Mouse (Mus musculus): ENCODE data around the gene Cdk10.
A peak's percentile ranks its signal among the peaks of the same experiment; 100 is the strongest.
"Not testable (repeated sequence)": the region's sequence is repeated elsewhere in the genome, so short reads cannot be mapped to it uniquely, and the experiment has no call there.

The Cdk10 gene

DNA sequence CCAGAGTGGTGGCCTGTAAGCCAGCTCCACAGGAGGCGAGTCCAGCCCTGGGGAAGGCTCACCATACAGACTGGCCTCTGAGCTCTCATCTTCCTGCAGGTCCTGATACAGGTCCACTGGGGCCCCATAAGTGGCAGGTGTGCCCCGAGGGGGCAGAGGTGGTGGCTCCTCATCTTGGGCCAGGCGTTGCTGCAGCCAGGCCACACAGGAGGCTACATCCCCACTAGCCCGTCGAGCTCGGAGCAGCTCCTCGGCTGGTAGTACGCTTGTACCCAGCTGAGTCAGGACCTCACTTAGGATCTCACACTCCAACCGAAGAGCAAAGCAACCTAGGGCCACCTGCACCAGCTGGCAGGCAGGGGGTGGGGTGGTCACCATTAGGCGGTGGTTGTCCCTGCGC, 9.1 kb downstream of the Cdk10 start:
- no peak for DNase-seq

DNA sequence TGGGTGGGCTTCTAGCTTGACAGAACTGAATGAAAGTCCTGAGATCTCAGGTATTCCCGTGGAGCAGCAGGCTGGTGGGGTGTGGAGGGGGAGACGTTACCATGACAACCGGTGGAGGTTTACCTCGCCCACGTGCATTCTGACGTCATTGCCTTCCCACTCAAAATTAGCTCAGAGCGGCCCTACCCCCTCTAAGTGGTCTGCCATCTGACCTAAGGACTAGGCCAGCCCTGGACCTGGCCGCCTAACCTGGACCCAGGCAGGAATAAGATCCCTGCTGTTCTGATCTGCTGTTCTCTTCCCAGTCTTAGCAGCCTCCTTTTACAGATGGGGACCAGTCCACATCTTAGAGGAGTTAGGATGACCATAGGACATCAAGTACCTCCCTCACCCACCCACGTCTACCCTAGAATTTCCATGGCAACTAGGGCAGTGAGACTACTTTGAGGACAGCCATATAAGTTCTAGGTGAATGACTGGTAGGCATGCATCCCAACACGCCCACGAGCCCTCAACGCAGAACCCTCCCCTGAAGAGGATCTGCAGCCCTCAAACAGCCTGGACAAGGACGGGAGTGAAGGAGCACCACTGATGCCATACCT, 10.4 kb downstream of the Cdk10 start:
- DNase-seq: peak; percentile 29

DNA sequence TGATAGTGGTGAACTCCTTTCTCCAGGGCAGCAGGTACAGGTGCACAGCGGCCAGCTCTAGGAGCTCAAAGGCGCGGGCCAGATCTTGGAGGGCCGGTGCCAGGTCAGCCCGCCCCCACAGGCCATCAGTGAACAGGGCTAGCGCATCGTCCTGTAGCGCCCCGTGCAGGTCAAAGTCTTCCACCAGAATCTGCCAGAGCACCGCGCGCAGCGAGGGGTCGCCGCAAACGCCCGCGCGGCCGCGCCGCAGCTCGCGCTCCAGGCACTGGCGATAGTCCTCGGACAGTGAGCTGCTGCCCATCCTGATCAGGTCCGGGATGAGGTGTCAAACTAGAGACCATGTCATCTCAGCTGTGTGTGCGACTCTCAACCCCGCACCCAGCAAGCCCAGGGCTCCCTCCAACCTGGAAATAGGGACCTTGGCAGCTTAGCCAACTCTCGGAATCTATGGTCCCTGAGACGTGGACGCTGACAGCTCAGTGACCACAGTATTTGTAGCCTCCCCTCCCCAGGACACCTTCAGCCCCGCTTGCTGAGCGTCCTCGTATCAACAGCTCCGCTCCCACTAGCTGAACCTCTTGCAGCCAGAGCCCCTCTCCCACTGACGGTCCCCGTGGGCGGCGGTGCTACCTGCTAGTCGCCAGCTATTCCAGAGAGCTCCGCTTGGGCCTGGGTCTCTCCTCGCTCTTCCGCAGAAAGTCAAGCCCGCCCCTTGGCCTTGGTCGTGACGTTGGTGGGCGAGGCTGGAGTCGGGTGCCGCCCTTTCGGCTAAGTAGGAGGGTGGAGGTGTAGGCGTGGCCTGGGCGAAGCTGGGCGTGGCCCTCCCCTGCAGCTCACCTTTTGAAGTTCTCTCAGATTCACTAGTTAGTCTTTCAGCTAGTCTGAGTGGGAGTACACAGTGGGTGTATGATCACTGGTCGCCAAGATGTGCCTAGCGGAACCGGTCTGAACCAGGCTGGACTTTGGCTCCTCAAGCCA, 11.2 kb downstream of the Cdk10 start, which contains the start of gene Spata2l:
Spata2l (minus strand) TSS at position 714 of the 978 bp plus-strand sequence.
- peak; percentile 98 for DNase-seq

DNA sequence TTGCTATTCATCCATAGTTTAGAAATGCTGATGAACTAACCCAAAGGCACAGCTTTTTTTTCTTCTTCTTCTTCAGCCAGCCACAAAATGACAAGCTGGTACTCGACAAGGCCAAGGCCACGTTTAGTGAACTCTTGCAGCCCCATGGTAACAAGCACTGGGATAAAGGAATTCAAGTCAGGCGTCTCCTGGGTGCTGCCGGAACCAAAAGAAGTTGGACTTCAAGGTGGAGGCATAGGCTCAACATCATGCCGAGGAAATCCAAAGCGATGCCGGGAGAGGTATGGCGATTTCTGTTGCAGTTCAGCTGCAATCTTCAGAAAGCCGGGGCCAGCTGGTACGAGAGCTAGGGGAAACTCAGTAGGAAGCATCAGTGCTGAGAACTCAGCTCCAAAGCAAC, 14.8 kb downstream of the Cdk10 start:
- no peak for DNase-seq

DNA sequence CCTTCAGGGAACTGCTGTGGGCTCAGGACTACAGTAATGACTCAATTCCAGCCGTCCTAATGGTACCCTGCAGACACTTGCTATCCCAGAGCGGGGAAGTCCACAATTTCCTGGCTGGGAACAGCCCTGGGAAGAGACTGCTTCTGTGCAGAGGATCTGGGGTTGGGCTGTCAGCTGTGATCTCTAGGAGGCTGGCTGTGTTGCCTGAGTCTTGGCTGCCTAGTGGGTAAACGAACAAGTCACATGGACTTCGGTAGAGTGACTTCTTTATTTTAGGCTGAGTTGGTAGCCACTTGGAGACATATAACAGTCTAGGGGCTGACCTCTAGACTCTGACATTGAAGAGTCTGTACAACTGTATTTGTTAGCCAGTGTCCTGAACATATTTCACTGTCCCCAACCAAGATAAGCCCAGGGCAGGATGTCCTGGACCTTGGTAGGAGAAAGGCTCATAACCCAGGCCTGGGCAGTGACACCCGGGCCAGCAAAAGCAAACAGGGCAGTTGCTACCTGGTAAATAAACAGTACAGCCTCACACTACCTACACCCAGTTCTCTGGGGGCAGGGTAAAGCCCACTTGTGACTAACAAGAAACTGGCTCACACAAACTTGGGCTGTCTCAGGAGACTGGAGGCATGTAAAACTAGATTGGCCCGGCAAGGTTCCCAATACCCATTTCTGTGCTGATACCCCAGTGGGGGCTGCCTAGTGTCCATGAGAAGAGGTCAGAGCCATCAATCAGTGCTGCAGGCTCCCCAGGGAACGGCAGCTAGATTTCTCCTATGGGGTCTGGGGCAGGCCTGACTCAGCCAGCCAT, 17.7 kb downstream of the Cdk10 start:
- DNase-seq: no peak

DNA sequence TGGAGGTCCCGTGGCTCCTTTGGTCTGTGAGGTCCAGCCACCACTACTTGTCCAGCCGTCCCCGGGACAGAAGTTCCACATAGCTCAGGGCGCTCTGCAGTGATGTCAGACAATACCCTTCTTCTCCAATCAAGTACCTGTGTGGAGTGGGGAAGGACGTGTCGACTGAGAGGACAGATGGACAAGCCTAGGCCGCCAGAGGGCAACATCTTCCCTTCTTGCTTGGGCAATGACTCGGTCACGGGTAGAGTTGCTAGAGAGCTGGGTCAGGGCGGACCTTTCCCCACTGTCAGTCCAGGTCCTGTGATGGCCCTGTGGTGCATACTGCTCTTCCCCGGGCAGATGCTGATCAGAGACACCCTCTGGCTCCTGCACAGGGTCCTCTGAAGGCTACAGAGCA, 18.4 kb downstream of the Cdk10 start:
- no peak for DNase-seq

DNA sequence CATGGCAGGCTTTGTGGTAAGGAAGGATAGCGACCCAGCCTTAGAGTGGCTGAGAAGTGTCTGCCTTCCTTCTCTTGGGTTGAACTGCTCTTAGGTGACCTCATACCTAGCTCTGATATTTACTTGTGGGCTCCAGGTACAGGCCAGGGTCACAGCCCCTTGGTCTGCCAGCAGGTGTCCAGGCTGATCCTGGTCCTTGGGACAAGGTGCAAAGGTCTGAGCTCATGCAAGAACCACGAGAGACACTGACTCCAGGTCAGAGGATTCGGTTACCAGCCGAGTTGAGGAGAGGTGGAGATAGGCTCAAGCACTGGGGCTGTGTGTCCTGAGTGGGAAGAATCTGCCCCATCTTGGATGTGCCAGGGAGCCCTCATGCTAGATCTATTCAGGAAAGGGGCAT, 19.7 kb downstream of the Cdk10 start:
- no peak for DNase-seq

DNA sequence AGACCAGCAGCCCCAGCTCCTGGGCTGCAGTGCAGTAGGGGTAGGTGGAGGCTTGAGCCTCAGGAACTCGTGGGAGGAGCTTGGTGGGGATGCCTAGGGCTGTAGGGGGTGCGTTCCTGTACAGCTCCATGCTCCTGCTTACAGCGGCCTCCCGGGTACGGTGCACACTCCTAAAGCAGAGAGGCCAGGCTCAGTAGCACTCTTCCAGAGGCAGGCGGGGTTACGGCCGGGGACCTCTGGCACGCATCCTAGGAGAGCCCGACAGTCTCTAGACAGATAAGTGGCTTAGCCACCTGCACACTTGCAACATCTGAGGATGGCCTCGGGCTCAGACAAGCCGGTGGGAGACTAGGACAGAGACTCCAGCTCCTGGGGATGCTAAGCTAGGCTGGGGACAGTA, 20.9 kb downstream of the Cdk10 start:
- no peak for DNase-seq

DNA sequence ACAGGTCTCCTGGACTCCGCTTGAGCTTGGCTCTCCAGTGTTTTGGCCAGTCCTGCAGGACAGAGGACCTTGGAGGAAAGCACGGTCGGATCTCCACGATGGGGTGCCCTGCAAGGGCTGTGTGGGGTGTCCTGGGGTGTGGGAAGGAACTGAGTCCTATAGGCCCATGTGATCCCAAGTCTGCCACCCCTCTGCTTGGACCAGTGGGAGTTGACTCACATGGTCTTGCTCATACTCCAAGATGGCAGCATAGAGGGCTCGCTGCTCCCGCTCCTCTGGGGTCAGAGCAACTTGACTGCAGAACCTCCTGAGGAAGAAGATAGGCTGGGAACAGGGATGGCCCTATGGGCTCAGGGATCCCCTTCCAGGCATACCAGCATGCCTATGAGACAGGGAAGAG, 23.1 kb downstream of the Cdk10 start:
- no peak for DNase-seq

DNA sequence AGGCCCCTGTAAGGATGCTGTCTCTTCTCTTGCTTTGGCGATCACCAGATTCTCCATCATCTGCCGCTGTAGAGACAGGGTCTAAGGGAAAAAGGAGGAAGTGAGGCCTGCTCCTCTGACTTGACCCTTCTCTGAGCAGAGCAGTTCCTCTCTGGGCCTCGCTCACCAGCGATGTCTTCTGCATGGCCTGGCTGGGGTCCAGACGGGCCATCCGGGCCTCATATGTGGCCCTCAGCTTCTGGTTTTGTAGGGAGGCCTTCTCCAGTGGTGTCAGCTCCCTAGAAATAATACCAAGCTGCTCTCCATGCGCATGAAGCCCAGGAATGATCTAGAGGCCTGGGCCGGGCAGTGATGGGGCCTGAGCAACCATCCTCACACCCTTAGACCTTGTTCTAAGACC, 24.0 kb downstream of the Cdk10 start:
- DNase-seq: no peak

DNA sequence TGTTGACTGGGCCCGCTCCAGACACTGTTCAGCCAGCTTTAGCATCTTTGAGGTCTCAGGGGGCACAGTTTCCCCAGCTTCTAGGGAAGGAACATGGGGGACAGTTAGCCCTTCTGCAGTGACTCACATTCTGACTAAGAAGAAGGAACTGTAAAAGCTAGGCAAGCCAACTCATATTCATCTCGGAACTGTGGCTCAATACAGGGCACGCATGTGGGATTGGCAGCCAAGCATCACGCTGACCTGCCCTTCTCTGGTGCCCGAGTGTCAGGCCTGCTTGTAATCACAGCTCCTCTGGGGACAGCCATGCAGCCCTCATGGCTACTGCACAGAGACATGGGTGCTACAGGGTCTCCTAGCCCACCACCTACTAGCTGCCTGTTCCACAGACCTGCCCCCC, 26.3 kb downstream of the Cdk10 start:
- DNase-seq: no peak

DNA sequence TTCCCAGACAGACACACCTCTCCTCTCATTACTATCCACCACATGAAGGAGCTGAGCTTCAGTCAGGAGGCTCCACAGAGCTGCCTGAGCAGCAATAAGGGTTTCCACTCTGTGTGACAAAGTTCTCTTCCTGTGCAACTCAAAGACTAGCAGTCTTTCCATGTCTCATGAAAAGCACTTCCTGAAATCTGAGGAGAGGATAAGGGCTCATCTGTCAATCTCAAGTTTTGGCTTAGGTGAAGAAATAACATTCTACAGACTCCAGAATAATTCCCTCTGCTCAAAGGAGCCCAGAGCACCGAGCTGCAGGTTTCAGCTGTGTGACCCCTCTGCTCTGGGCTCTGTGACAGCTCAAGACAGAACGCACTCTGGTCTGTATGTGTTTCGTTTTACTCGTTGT, 28.3 kb downstream of the Cdk10 start:
- no peak for DNase-seq

DNA sequence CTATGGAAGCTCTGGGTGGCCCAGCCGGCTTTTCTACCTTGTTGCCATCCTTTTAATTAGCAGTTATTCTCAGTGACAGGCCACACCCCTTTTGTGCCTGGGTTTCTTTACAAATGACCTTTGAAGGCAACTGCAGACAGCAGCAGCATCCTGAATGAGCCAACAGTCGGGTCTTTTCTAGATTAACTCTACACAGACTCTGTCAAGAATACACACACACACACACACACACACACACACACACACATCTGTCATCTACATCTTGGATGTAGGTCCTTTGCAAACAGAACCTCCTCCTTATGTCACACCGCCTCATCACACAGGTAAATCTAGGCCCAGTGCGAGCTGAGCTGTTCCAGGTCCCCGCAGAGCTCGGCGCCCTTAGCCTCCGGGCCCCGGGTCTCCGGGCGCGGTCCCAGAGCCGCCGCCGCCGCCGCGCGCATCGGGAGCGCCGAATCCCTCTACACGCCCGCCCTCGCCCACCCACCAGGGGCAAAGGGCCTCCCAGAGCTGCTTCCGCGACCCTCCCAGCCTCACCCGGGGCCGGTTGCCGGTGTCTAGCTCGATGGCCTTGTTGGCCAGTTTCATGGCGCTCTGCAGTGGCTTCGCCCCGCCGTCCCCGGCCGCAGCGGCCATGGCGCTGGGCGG, 28.9 kb downstream of the Cdk10 start:
- DNase-seq: no peak

DNA sequence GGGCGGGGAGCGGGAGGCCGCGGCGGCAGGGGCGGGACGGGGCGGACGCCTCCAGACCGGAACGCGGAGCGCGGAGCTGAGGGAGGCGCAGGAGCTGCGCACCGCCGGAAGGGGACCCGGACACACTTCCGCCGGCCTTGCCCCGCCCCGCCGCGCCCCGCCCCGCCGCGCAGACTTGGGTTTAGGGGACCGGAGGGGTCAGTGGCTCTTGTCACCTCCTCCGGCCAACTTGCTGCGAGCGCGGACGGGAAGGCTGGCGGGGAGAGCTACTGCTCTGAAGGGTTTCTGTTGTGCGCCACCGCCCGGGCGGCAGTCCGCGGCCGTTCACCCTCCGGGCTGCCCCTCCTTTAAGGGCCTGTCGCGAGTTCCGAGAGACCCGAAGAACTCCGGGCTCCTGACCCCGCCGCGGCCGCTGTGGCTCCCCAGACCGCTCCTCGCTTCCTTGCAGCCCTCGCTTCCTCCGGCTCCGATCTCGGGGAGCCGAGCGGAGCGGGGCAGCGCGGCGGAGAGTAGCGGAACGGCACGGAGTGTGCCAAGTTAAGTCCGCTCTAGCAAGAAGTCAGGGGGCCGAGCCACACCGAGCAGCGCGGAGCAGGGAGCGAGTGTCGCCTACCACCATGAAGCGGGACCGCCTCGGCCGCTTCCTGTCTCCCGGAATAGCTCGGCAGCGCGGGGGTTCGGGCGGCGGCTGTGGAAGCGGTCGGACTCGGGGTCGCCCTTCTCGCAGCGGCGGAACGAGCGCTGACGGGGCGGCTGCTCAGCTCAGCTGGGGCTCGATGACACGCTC, 29.6 kb downstream of the Cdk10 start, which contains the start of the genes Zfp276 and Vps9d1:
Zfp276 (plus strand) TSS at position 97 of the 787 bp plus-strand sequence.
Vps9d1 (minus strand) TSS at position 250 of the 787 bp plus-strand sequence.
- DNase-seq: peak; percentile 90

DNA sequence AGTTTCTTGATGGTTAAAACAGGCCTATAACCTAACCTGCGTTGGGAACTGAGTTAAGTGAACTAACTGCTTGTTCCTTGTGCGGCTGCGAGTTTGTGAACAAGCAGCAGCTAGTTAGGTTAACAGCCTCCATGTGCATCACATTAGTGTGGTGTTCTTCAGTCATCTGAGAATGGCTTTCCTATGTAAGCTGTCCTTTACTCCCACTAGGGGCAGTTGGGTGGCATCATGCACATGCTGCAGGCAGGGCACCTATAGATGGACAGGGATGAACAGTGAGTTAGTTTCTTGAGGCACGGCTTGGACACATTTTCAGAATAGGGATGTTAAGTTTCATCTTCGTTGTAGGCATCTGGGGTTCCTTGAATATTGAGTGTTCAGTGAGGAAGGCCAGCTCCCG, 30.5 kb downstream of the Cdk10 start:
- no peak for DNase-seq

DNA sequence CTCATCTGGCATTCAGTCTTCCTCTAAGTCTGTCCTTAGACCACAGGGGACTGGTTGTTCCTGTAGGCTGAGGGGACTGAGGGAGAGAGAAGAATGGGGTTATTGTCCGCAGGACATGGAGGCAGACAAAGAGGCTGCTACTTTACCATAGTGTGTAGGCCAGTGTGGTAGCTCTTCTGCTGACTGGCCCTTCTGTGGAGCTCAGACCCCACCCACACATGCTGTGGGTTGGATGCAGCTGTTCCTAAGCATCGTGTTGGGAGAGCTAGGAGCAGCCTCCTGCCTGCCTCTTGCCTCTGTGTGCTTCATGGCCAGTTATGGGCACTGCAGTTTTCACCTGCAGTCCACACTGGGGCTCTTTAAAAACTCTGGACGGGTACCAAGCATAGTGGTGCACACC, 32.5 kb downstream of the Cdk10 start:
- no peak for DNase-seq

DNA sequence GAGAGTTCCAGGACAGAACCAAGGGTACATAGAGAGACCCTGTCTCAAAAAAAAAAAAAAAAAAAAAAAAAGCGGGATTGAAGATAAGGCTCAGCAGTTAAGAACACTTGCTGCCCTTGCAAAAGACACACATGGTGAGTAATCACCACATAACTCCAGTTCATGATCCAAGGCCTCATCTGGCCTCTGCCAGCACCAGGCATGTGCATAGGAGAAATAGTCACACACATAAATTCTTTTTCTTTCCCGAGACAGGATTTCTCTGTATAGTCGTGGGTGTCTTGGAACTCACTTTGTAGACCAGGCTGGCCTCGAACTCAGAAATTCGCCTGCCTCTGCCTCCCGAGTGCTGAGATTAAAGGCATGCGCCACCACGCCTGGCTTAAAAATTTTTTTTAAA, 33.0 kb downstream of the Cdk10 start:
- DNase-seq: not testable (repeated sequence)

DNA sequence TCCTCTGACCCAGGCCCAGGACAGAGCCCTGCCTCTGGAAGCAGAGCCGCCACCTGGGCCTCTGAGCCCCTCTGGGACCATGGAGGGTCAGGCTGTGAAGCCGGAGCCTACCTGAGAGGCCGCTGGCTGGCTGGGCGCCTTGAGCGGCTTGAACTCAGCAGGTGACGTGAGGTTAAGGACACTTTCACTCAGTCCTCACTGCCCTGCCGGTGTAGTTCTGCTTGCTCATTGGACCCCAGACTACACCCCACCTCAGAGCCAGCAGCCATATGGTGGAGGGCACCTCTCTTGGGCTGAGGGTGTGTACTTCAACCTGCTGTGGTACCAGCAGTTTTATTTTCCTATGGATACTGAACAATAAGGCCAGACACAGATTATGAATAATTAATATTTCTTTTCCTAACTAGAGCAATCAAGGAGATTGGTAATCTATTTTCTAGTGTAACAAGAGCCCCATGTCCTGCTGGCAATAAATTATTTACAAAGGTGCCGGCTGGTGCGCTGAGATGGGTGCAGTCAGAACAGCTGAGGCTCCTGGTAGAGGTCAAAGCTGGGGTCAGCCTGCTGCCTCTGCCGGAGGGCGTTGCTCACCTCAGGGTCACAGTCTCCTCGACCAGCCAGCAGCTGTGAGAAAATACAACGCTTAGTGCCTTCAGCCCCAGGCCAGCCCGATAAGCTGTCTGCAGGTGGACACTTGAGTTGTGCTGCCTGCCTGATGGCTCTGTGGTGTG, 43.4 kb downstream of the Cdk10 start:
- DNase-seq: no peak

DNA sequence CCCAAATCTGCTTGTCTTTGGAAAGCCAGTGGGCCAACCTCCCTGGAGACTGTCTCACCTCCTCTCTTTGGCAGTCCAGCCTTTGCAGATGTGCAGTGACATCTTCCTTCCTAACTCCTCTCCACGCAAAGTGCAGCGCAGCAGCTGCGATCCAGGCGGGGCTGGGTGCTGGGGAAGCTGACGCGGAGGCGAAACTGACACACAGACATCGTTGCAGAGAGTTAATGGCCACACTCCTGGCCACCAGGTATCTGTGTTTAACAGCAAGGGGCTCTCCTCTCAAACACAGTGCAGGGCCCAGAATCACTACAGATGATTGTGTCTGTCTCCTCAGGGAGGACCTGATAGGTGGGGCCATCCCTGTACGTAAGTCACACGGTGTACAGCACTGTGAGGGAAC, 46.5 kb downstream of the Cdk10 start:
- DNase-seq: no peak

DNA sequence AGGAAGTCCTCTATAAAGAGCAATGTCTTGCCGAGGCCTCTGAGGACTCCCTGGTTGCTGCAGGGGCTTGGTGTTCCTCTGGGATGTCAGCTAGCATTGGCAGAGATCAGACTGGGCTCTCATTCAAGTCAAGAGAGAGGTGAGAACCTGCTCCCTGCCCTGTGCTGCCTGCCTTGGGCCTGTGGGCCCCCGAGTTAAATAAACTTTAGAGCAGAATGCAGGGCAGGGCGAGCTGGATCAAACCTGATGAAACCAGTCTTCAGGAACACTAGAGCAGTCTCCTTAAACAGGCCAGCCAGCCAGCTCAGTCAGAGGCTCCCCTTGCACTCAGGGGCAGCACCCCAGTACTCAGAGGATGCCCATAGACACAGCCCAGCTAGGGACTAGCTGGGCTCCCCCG, 47.3 kb downstream of the Cdk10 start:
- no peak for DNase-seq

DNA sequence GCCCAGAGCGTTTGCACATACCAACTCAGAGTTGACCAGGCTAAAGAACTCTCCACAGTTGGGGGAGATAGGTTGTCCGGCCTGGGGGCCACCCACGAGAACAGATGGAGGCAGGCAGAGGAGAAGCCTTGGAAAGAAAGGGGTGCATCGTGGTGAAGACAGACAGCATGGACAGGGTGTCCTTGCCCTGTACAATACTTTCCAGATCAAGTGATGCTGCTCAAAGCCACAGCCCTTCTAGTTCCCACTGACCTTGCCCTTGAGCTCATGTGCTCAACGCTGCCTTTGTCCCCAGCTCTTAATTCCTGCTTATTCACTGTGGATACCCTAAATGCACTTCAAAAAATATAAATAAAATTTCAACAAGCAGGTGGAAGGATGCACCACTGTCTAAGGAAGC, 49.8 kb downstream of the Cdk10 start:
- DNase-seq: no peak
